27 mouse cellular contexts compared by ENCODE assay signal in the genomic region with DNA sequence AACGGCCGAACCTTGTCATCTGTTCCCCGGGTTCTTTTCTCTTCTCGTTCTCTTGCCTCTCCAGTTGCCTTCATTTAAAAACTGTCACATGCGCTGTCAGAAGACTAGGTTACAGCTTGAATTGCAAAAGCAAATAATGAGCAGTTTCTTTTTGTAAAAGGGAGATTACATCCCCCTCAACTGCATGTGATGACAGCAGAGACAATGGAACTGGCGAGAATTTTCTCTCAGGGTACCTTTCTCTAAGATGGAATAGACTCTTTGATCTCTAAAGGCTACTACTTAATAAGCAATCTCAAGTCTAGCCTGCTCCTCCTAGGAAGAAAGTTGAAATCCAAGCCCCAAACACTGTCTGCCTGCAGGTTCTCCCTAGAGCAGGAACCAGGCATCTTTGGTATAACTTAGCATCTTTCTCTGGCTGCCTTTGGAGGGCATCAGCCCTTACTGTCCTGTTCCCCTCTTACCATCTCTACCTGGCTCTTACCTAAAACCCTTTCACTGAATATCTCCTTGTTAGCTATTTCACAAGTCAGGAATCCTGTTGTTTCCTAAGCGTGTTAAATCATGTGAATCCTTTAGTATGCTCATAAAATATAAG.
A peak's percentile ranks its signal among the peaks of the same experiment; 100 is the strongest.
DNase-seq lines count a peak whose midpoint lies in the region; ATAC-seq and TF ChIP-seq lines count a peak whose summit lies in the region.
"Had no signal": no experiment of that assay in that cellular context is flagged by ENCODE, and none has a peak within 500 bp of the region (broad histone marks: within the 10 kb centered on the region; RNA-seq: fewer than 3 reads in every experiment).

No protein-coding gene starts in this region.

- no peak overlapping the region for H3K4me3 ChIP-seq in hindbrain, embryonic 13.5 days
- no peak overlapping the region for H3K4me3 ChIP-seq in hindbrain, embryonic 12.5 days
- H3K4me3 ChIP-seq in midbrain, embryonic 13.5 days (replicated peaks), result no peak overlapping the region
- no peak overlapping the region for H3K4me3 ChIP-seq in midbrain, embryonic 10.5 days
- H3K4me3 ChIP-seq in forebrain, embryonic 14.5 days (ENCODE audit: low read depth, low read length), result no peak overlapping the region
- no peak overlapping the region for H3K4me3 ChIP-seq in forebrain, postnatal 0 days (ENCODE audit: low read depth, low read length)
- H3K4me3 ChIP-seq in heart, adult 2 months, result no peak overlapping the region
- H3K4me3 ChIP-seq: embryonic facial prominence, embryonic 12.5 days; heart, embryonic 12.5 days; left cerebral cortex, adult 2 months; limb, embryonic 12.5 days; liver, embryonic 15.5 days; lung, embryonic 15.5 days; neural tube, embryonic 15.5 days had no signal

- WGBS in hindbrain, embryonic 13.5 days, result 55% methylated on average over 7 of the region's 7 CpGs
- WGBS in hindbrain, embryonic 12.5 days, result 55% methylated on average over 7 of the region's 7 CpGs
- WGBS in midbrain, embryonic 13.5 days, result 36% methylated on average over 7 of the region's 7 CpGs
- 70% methylated on average over 7 of the region's 7 CpGs for WGBS in midbrain, embryonic 10.5 days
- WGBS in forebrain, embryonic 14.5 days, result 11% methylated on average over 7 of the region's 7 CpGs
- 10% methylated on average over 7 of the region's 7 CpGs for WGBS in forebrain, postnatal 0 days
- 65% methylated on average over 7 of the region's 7 CpGs for WGBS in heart, adult 2 months

- peak; percentile 7; the same call in 1 of the 2 replicates for ATAC-seq in hindbrain, embryonic 13.5 days (ENCODE audit: low FRiP score)
- no peak for ATAC-seq in hindbrain, embryonic 12.5 days (ENCODE audit: low FRiP score)
- ATAC-seq in midbrain, embryonic 13.5 days, result peak; percentile 62; the same call in 1 of the 2 replicates
- peak; percentile 38 for ATAC-seq in forebrain, embryonic 14.5 days
- ATAC-seq in forebrain, postnatal 0 days, result peak; percentile 74
- ATAC-seq: inflammation-experienced regulatory T-cells, adult 6 months had no signal

- H3K27ac ChIP-seq in hindbrain, embryonic 13.5 days, result no peak overlapping the region
- no peak overlapping the region for H3K27ac ChIP-seq in hindbrain, embryonic 12.5 days
- H3K27ac ChIP-seq in midbrain, embryonic 13.5 days, result peak overlapping the region; percentile 57; the same call in 1 of the 2 replicates
- no peak overlapping the region for H3K27ac ChIP-seq in midbrain, embryonic 10.5 days (replicated peaks)
- H3K27ac ChIP-seq in forebrain, embryonic 14.5 days (ENCODE audit: low read depth, low read length), result peak overlapping the region; percentile 57
- no peak overlapping the region for H3K27ac ChIP-seq in forebrain, postnatal 0 days (ENCODE audit: low read depth, low read length)
- no peak overlapping the region for H3K27ac ChIP-seq in heart, adult 2 months
- H3K27ac ChIP-seq: embryonic facial prominence, embryonic 12.5 days; left cerebral cortex, adult 2 months; limb, embryonic 12.5 days; liver, embryonic 15.5 days; lung, embryonic 15.5 days; neural tube, embryonic 15.5 days had no signal

- TF ChIP-seq CTCF in forebrain, postnatal 0 days (IDR thresholded peaks at IDR 0.05; ENCODE audit: low read depth), result no peak
- TF ChIP-seq CTCF in heart, adult 2 months (IDR thresholded peaks at IDR 0.05), result no peak

- TF ChIP-seq POLR2A in heart, adult 2 months (IDR thresholded peaks at IDR 0.05; ENCODE audit: insufficient read depth, low read depth, low read length), result no peak

- H3K36me3 ChIP-seq in hindbrain, embryonic 13.5 days, result no peaks in the 10 kb centered on the region
- no peaks in the 10 kb centered on the region for H3K36me3 ChIP-seq in hindbrain, embryonic 12.5 days
- no peaks in the 10 kb centered on the region for H3K36me3 ChIP-seq in midbrain, embryonic 13.5 days
- H3K36me3 ChIP-seq in midbrain, embryonic 10.5 days, result no peaks in the 10 kb centered on the region
- H3K36me3 ChIP-seq in forebrain, embryonic 14.5 days (ENCODE audit: control insufficient read depth, insufficient read depth, low read length), result no peaks in the 10 kb centered on the region
- H3K36me3 ChIP-seq in forebrain, postnatal 0 days (ENCODE audit: insufficient read depth), result no peaks in the 10 kb centered on the region
- no peaks in the 10 kb centered on the region for H3K36me3 ChIP-seq in heart, adult 2 months (ENCODE audit: control insufficient read depth, insufficient read depth, low read length)
- H3K36me3 ChIP-seq: embryonic facial prominence, embryonic 12.5 days; heart, embryonic 12.5 days; limb, embryonic 12.5 days; liver, embryonic 15.5 days; lung, embryonic 15.5 days; neural tube, embryonic 15.5 days had no signal

- TF ChIP-seq EP300 in heart, adult 2 months (IDR thresholded peaks at IDR 0.05; ENCODE audit: insufficient read depth, low read depth, low read length), result no peak

- intact Hi-C loops in heart, adult 2 months (cut with DNase I), result no loop called here
- intact Hi-C loops in gastrocnemius, postnatal 14 days (cut with DNase I; ENCODE audit: low total_unique reads), result no loop called here

- H3K9ac ChIP-seq in hindbrain, embryonic 13.5 days, result no peak overlapping the region
- no peak overlapping the region for H3K9ac ChIP-seq in hindbrain, embryonic 12.5 days
- no peak overlapping the region for H3K9ac ChIP-seq in midbrain, embryonic 13.5 days (replicated peaks)
- no peak overlapping the region for H3K9ac ChIP-seq in forebrain, embryonic 14.5 days (ENCODE audit: low read length)
- no peak overlapping the region for H3K9ac ChIP-seq in forebrain, postnatal 0 days
- H3K9ac ChIP-seq in heart, adult 2 months (ENCODE audit: low read depth, low read length), result no peak overlapping the region
- H3K9ac ChIP-seq: embryonic facial prominence, embryonic 12.5 days; heart, embryonic 12.5 days; limb, embryonic 12.5 days; liver, embryonic 15.5 days; lung, embryonic 15.5 days; neural tube, embryonic 15.5 days had no signal

- H3K27me3 ChIP-seq in hindbrain, embryonic 13.5 days, result no peaks in the 10 kb centered on the region
- no peaks in the 10 kb centered on the region for H3K27me3 ChIP-seq in hindbrain, embryonic 12.5 days
- no peaks in the 10 kb centered on the region for H3K27me3 ChIP-seq in midbrain, embryonic 13.5 days
- no peaks in the 10 kb centered on the region for H3K27me3 ChIP-seq in midbrain, embryonic 10.5 days (ENCODE audit: low read depth, poor library complexity, severe bottlenecking)
- no peaks in the 10 kb centered on the region for H3K27me3 ChIP-seq in forebrain, embryonic 14.5 days (replicated peaks; ENCODE audit: control insufficient read depth, insufficient read depth, low read length)
- no peaks in the 10 kb centered on the region for H3K27me3 ChIP-seq in forebrain, postnatal 0 days (ENCODE audit: insufficient read depth, low read length)
- H3K27me3 ChIP-seq in heart, adult 2 months (ENCODE audit: control insufficient read depth, insufficient read depth, low read length), result no peaks in the 10 kb centered on the region
- H3K27me3 ChIP-seq: embryonic facial prominence, embryonic 12.5 days; heart, embryonic 12.5 days; limb, embryonic 12.5 days; liver, embryonic 15.5 days; lung, embryonic 15.5 days; neural tube, embryonic 15.5 days had no signal

- H3K4me1 ChIP-seq in hindbrain, embryonic 13.5 days (replicated peaks), result peaks cover 11% of the 10 kb centered on the region; the same call in 1 of the 2 replicates
- 0 out of 2 replicates have a peak, but pooled peaks cover 13% of the 10 kb centered on the region for H3K4me1 ChIP-seq in hindbrain, embryonic 12.5 days
- H3K4me1 ChIP-seq in midbrain, embryonic 13.5 days (replicated peaks), result peaks cover 20% of the 10 kb centered on the region
- H3K4me1 ChIP-seq in midbrain, embryonic 10.5 days, result peaks cover 11% of the 10 kb centered on the region
- peaks cover 5% of the 10 kb centered on the region for H3K4me1 ChIP-seq in forebrain, embryonic 14.5 days (ENCODE audit: control insufficient read depth, insufficient read depth, low read length)
- 0 out of 2 replicates have a peak, but pooled peaks cover 7% of the 10 kb centered on the region for H3K4me1 ChIP-seq in forebrain, postnatal 0 days (ENCODE audit: insufficient read depth)
- H3K4me1 ChIP-seq in heart, adult 2 months (ENCODE audit: control insufficient read depth, insufficient read depth, low read length), result no peaks in the 10 kb centered on the region
- H3K4me1 ChIP-seq: embryonic facial prominence, embryonic 12.5 days; heart, embryonic 12.5 days; limb, embryonic 12.5 days; liver, embryonic 15.5 days; lung, embryonic 15.5 days had no signal

- no peaks in the 10 kb centered on the region for H3K79me2 ChIP-seq in heart, adult 2 months (replicated peaks; ENCODE audit: control insufficient read depth, insufficient read depth, low read length)

- H3K9me3 ChIP-seq in hindbrain, embryonic 13.5 days, result no peaks in the 10 kb centered on the region
- no peaks in the 10 kb centered on the region for H3K9me3 ChIP-seq in hindbrain, embryonic 12.5 days (replicated peaks)
- H3K9me3 ChIP-seq in midbrain, embryonic 13.5 days, result no peaks in the 10 kb centered on the region
- no peaks in the 10 kb centered on the region for H3K9me3 ChIP-seq in midbrain, embryonic 10.5 days (replicated peaks)
- H3K9me3 ChIP-seq in forebrain, embryonic 14.5 days (replicated peaks; ENCODE audit: control insufficient read depth, low read length), result no peaks in the 10 kb centered on the region
- no peaks in the 10 kb centered on the region for H3K9me3 ChIP-seq in forebrain, postnatal 0 days (ENCODE audit: low read length)
- H3K9me3 ChIP-seq: embryonic facial prominence, embryonic 12.5 days; heart, embryonic 12.5 days; limb, embryonic 12.5 days; liver, embryonic 15.5 days; lung, embryonic 15.5 days; neural tube, embryonic 15.5 days had no signal

- H3K4me2 ChIP-seq in hindbrain, embryonic 13.5 days, result no peak overlapping the region
- H3K4me2 ChIP-seq in hindbrain, embryonic 12.5 days (replicated peaks), result no peak overlapping the region
- no peak overlapping the region for H3K4me2 ChIP-seq in midbrain, embryonic 13.5 days (replicated peaks)
- no peak overlapping the region; the same call in 1 of the 2 replicates for H3K4me2 ChIP-seq in forebrain, embryonic 14.5 days (ENCODE audit: low read length)
- H3K4me2 ChIP-seq in forebrain, postnatal 0 days (ENCODE audit: low read depth), result peak overlapping the region; percentile 8; the same call in 1 of the 2 replicates
- H3K4me2 ChIP-seq: embryonic facial prominence, embryonic 12.5 days; heart, embryonic 12.5 days; limb, embryonic 12.5 days; liver, embryonic 15.5 days; lung, embryonic 15.5 days; neural tube, embryonic 15.5 days had no signal

- no peak for DNase-seq in midbrain, embryonic 10.5 days (ENCODE audit: low spot score)
- DNase-seq in forebrain, embryonic 14.5 days (ENCODE audit: low spot score), result peak; percentile 77
- DNase-seq in forebrain, postnatal 0 days, result peak; percentile 52
- no peak for DNase-seq in heart, adult 2 months
- DNase-seq in gastrocnemius, postnatal 14 days, result no peak
- DNase-seq: adrenal gland, postnatal 25 days; B cell, adult 2 months; cerebellum, adult 9-10 months; cerebellum, postnatal 36 days; gastrocnemius, postnatal 25 days; heart, adult 11 months; kidney, adult 11 months; kidney, postnatal 14 days; retina, postnatal 1 day; right cerebral cortex, postnatal 14 days; thymus, postnatal 4 days had no signal

Comparison
In these comparisons a context has a peak if more than half of its experiments do, and no peak if none do; other contexts are left out.
1. H3K27ac ChIP-seq: peak in midbrain, embryonic 13.5 days (single experiment) and forebrain, embryonic 14.5 days (single experiment); none in hindbrain, embryonic 13.5 days (single experiment), hindbrain, embryonic 12.5 days (single experiment), midbrain, embryonic 10.5 days (single experiment), forebrain, postnatal 0 days (single experiment) and heart, adult 2 months (single experiment).
2. DNase-seq: peak in forebrain, embryonic 14.5 days (single experiment) and forebrain, postnatal 0 days (single experiment); none in midbrain, embryonic 10.5 days (single experiment), heart, adult 2 months (0 of 2) and gastrocnemius, postnatal 14 days (single experiment).